Mouse (Mus musculus) neural tube, embryonic 10.5 days (tissue): ENCODE results near the gene Pipox.

Experiments
- DNase-seq: peaks from one replicate; pipeline ENCODE4 v3.0.0-alpha.2; 2017; ENCODE audit warnings: low spot score; ENCODE audit errors: extremely low spot score

Pipox gene

GRCm38 (mm10) chr11:77893787-77894718, at the start of gene Pipox:
Pipox (minus strand) TSS chr11:77894096.
- peak; percentile 72 for DNase-seq

- DNase-seq = no peak
Measured at GRCm38 (mm10) chr11:77942230-77942629, 48.3 kb upstream of the Pipox start.

GRCm38 (mm10) chr11:77937649-77938410, 43.9 kb upstream of the Pipox start:
- no peak for DNase-seq

- no peak for DNase-seq
Measured at GRCm38 (mm10) chr11:77936846-77937245, 43.0 kb upstream of the Pipox start.

- DNase-seq = no peak
Measured at GRCm38 (mm10) chr11:77934568-77935311, 40.8 kb upstream of the Pipox start.

DNA sequence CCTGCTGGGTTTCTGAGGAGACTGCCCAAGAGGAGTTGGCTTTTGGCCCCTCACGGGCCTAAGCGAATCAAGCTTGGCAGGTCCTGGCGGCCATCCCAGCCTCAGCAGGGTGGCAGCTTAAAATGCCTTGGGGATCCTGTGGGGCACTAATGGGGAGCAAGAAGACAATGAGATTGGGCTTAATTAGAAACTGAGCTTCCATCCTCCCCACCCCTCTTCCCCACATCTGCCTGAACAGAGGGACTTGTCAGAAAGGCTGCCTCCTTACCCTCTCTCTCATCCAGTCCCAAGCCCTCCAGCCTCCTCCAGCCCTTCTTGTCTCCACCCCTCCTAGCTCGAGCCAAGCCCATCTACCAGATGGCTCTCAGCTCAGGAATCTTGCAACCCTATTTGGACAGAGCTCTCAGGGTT, 40.2 kb upstream of the Pipox start:
- no peak for DNase-seq

GRCm38 (mm10) chr11:77932576-77932975, 38.7 kb upstream of the Pipox start:
- no peak for DNase-seq

GRCm38 (mm10) chr11:77931541-77932433, 37.9 kb upstream of the Pipox start:
- peak; percentile 48 for DNase-seq

DNA sequence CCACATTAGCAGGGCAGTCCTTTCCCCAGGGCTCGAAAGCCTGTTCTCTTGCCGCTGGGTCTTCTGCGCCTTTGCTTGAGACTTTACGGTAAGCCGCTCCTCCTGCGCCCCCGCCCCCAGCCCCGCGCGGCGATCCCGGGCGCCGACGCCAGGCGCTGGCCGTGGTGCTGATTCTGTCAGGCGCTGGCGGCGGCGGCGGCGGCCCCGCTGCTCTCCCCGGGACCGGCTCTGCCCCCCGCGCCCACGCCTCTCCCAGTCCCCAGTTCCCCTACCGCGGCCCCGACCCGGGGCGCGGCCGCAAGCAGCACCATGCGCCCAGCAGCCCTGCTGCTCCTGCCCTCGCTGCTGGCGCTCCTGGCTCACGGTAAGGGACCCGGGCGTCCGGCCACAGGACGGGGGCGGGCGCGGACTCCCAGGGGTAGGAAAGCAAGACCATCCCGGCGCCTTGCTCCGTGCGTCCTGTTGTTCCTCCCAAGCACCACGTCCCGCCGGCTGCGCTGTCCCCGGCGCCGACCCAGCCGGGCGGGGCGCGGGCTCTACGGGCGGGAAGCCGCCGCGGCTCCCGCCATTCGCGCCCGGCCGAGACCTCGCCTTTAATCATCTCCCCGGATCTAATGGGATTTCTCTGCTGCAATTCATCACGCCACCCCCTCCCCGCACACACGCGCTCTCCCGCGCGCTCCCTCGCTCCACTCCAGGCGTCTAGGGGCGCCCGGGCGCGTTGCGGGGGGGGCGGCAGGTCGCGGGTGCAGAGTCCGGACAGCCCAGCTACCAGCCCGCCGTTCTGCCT, 37.0 kb upstream of the Pipox start, which contains the start of gene Sez6:
Sez6 (plus strand) TSS at position 50 of the 790 bp plus-strand sequence.
- peak; percentile 85 for DNase-seq

GRCm38 (mm10) chr11:77927837-77928236, 33.9 kb upstream of the Pipox start:
- no peak for DNase-seq

- DNase-seq = no peak
Measured at GRCm38 (mm10) chr11:77926666-77927065, 32.8 kb upstream of the Pipox start.

DNA sequence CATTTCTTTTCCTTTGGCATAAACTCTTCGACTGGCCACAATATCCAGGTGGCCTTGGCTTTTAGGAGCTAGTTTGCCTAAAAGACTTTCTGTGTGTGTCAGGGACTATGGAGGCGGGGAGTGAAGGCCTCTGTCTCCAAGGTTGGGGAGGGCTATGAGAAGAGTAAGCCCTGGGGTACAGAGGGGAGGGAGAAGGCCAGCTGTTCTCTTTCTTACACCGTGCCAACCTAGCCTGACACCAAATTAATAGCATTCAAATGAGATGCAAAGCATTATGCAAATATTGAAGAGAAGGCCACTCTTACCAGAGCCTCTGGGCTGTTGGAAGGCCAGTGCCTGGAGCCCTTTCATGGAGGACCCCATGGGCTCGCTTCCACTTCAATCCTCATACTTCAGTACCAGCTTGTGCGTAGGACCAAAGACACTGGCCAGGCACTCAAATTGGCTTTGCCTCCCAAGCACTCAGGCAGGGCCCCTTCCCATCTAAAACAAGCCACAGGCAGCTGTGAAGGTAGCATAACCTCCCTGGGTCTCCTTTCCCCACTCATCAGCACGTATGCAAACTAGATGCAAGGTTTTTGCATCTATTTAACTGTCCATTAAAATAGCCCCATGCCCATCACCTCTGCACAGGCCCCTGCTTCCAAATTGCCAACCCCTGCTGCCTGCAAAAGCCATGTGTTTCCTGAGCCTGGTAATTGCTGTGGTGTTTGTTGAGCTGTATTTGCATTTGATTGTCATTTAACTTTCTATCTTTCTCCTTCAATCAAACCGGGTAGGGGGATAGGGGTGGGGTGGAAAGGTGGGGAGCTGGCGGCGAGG, 32.2 kb upstream of the Pipox start:
- DNase-seq = no peak

GRCm38 (mm10) chr11:77923285-77923684, 29.4 kb upstream of the Pipox start:
- no peak for DNase-seq

GRCm38 (mm10) chr11:77917166-77917565, 23.3 kb upstream of the Pipox start:
- no peak for DNase-seq

- DNase-seq = no peak
Measured at GRCm38 (mm10) chr11:77916741-77917140, 22.8 kb upstream of the Pipox start.

GRCm38 (mm10) chr11:77914598-77915260, 20.8 kb upstream of the Pipox start:
- DNase-seq = no peak

DNA sequence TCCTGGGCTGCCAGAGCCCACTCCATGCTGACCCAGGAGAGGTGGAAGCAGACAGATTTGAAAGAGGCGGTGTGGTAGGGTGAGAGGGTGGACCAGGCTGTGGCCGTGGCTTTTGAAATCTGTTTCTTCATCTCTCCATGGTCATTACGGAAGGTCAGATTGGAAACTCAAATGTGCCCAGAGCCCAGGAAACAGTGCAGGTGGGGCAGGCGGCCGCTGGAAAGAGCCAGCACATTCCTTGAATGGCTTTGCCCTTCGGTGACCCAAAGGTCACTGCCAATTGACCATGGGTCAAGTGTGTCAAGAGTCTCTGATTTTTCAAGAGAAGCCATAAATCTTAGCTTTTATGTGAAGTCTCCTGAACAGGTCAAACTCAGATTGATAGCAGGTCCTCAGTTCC, 19.6 kb upstream of the Pipox start:
- no peak for DNase-seq

GRCm38 (mm10) chr11:77909776-77910175, 15.9 kb upstream of the Pipox start:
- DNase-seq = no peak
